Mouse (Mus musculus) frontal cortex, postnatal 36 days (tissue): ENCODE data around the gene Chchd10.

Experiments used
- DNase-seq, 2 experiments: peaks; one replicate each; pipeline ENCODE4 v3.0.0; 2022; ENCODE audit warnings: low spot score in 2 of 2

Gene Chchd10

DNA sequence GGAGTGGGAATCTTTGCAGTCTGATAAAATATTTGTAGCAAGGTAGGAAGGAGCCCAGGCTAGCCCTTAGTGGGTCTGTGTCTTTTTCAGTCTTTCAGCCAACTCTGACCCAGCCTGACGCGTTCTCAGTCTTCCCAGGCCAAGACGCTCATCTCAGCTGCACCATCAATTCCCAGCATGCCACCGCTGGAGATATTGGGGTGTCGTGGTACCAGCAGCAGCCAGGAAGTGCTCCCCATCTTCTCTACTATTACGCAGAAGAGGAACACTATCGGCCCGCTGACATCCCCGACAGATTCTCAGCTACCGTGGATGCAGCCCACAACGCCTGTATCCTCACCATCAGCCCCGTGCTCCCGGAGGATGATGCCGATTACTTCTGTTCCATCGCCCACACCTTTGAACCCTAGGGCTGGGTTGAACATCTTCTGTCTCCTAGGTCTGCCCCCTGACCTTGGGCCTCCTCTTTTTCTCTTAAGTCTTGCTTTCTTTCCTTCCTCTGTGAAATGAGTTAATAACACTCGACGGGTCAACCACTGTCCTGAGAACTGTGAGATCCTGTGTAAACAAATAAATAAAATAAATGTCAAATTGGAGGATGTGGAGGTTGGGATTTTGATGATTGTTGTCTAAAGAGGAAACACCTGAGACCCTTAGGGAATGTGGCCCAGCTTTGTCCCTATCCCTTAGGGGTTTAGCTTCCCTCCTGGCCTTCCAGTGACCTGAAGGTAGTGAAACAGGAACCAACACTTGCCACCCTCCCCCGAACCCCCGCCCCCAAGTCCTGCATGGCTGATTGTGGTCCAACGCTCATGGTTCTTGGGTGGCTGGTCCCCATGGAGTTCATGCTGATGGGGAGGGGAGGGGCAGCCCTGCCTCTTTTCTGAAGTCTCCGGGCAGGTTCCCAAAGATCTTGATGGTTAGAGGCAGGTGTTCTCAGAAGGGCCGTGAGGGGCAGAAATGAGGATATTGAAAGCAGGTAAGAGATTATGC lies 16.4 kb downstream of the Chchd10 start:
- DNase-seq = no peak

- DNase-seq = no peak
Observed at GRCm38 (mm10) chr10:75950791-75951210, 17.9 kb downstream of the Chchd10 start.

DNA sequence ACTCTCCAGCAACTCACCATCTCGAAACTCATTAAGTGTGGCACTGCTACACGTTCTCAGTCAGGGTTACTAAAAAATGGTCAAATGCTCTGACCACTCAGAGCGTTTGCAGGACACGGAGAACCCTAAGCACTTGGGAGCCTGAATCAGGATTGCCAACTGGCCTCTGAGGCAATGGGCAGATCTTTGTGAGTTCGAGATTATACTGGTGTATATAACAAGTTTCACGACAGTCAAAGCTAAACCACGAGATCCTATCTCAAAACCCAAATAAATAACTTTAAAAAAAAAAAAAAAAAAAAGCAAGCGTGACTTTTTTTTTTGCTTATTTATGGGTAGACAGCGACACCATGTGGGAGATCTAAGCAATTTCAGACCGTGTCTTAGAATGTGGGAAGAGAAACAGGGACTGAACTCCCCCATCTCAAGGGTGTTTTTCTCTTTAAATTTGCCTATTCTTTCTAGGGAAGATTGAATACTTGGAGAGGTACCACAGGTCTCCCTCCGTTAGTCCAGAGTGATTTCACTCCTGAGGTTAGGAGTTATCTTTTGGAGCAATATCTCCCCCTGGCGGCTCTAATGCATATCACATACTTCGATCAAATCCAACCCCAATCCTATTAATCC lies 18.6 kb downstream of the Chchd10 start:
- DNase-seq = peak; percentile 33 to 64

GRCm38 (mm10) chr10:75954381-75954811 lies 21.5 kb downstream of the Chchd10 start, which contains the start of gene Gm5134:
Gene Gm5134 (plus strand): TSS chr10:75954514.
- DNase-seq = no peak

DNA sequence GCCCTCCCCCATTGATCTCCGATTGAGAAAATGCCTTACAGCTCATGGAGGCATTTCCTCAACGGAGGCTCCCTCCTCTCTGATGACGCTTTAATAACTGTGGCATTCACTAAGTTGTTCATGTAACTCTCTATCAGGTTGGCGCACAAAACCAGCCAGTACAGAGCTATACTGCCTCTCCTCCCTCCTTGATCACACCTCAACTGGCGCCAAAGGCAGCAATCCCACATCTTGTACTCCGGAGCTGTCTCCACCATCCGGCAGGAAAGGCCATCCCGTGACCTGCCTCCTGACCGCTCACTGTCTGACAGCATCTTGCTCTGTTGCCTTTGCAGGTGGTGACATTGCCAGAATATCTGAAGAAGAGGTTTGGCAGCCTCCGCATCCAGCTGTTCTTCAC lies 40.9 kb downstream of the Chchd10 start:
- DNase-seq = no peak

DNA sequence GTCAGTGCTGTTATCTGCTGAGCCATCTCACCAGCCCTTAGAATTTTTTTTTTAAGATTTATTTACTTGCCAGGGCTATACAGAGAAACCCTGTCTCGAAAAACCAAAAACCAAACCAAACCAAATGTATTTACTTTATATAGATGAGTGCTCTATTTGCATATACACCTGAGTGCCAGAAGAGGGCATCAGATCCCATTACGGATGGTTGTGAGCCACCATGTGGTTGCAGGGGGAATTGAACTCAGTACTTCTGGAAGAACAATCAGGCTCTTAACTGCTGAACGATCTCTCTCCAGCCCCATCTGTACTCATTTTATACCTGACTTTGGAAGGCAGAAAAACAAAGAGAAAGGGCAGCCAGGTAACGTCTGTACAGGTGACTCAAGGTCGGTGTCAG lies 42.3 kb downstream of the Chchd10 start:
- no peak for DNase-seq

- no peak for DNase-seq
Observed at GRCm38 (mm10) chr10:75978119-75978834, 45.3 kb downstream of the Chchd10 start.

DNA sequence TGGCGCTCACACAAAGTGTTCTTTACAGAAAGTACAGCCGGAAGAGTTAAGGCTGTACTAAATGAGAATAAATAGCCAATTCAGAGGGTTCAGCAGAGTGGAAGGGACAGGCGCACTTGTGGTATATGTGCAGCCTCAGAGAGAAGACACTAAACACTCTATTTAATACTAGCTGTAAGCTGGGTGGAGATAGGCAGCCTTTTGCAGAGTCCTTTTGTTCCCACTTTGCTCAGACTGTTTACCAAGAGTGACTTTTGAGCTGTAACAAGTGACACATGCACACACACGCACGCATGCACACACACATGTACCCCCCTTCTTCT lies 45.9 kb downstream of the Chchd10 start:
- DNase-seq = no peak

DNA sequence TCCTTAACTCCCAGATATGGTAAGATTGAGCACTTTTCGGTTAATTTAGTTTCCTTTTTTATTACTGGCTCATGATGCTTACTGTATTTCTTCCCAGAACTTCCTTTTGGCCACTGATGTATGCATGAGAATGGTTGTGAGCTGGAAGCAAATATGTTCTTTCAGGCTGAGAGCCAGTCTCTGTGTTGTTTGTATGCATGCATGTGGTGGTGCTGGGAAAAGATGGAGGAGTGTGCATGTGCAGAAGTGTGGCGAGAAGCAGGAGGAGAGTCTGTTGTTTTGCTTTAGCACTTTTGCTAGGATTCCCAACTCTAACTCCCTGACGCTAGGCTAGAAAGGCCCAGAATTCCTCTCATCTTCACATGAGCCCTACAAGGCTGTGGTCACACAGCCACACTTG lies 46.5 kb downstream of the Chchd10 start:
- peak in 1 of 2 experiments; percentile 6 for DNase-seq
